Mouse (Mus musculus) embryonic facial prominence, embryonic 14.5 days (tissue): ENCODE data around the gene Lilr4b. TPM values are rescaled to one million over a fixed set of nuclear protein-coding genes. Genes with fewer than 3 reads are reported as not detected.

ENCODE experiments used
- polyA plus RNA-seq: library from polyadenylated mRNA; unstranded; fragments of >200 nt; fragmentation: Nextera tagmentation; extraction: Ambion mirVana; gene quantifications from 2 replicates; pipeline ENCODE4 v1.2.1, GENCODE M21; 2014

Gene Lilr4b
- polyA plus RNA-seq, 1 experiment from 2014 or later = 1.5 TPM

Other genes starting within 250 kb of the Lilr4b start
- gene Gm49339, start within 50 bp of the Lilr4b start, polyA plus RNA-seq = 1.9 TPM in 1 of 2 replicates, not detected in the other
- 5.1 and 5.6 TPM in 2 replicates for gene Lilrb4a, start 10.3 kb downstream of the Lilr4b start, polyA plus RNA-seq
- 1.5 and 2.3 TPM in 2 replicates for gene Fam162b, start 109.9 kb downstream of the Lilr4b start, polyA plus RNA-seq
- gene Gprc6a, start 150.8 kb downstream of the Lilr4b start, polyA plus RNA-seq = not detected in 2 replicates
- gene Rfx6, start 197.1 kb downstream of the Lilr4b start, polyA plus RNA-seq = not detected in 2 replicates